Comparison of ENCODE assay signal across 22 mouse cellular contexts in genomic region chrX:69744962-69745597, GRCm38 (mm10).
A peak's percentile ranks its signal among the peaks of the same experiment; 100 is the strongest.
DNase-seq lines count a peak whose midpoint lies in the region; ATAC-seq and TF ChIP-seq lines count a peak whose summit lies in the region.
"Had no signal": no experiment of that assay in that cellular context is flagged by ENCODE, and none has a peak within 500 bp of the region (broad histone marks: within the 10 kb centered on the region; RNA-seq: fewer than 3 reads in every experiment).

No protein-coding gene starts in this region.

- H3K4me1 ChIP-seq in forebrain, embryonic 11.5 days (replicated peaks; ENCODE audit: control insufficient read depth, insufficient read depth, low read length): no peaks in the 10 kb centered on the region
- H3K4me1 ChIP-seq in forebrain, embryonic 13.5 days: 0 out of 2 replicates have a peak, but pooled peaks cover 4% of the 10 kb centered on the region
- H3K4me1 ChIP-seq in midbrain, embryonic 11.5 days (ENCODE audit: control insufficient read depth, insufficient read depth, low read length): no peaks in the 10 kb centered on the region
- peaks cover 10% of the 10 kb centered on the region for H3K4me1 ChIP-seq in midbrain, embryonic 10.5 days
- H3K4me1 ChIP-seq: embryonic facial prominence, embryonic 13.5 days; heart, embryonic 15.5 days; hindbrain, embryonic 10.5 days had no signal

- no peaks in the 10 kb centered on the region for H3K27me3 ChIP-seq in forebrain, embryonic 11.5 days (ENCODE audit: control insufficient read depth, insufficient read depth, low read length)
- no peaks in the 10 kb centered on the region for H3K27me3 ChIP-seq in forebrain, embryonic 13.5 days
- no peaks in the 10 kb centered on the region for H3K27me3 ChIP-seq in midbrain, embryonic 11.5 days (ENCODE audit: control insufficient read depth, insufficient read depth, low read length)
- no peaks in the 10 kb centered on the region for H3K27me3 ChIP-seq in midbrain, embryonic 10.5 days (ENCODE audit: low read depth, poor library complexity, severe bottlenecking)
- H3K27me3 ChIP-seq: embryonic facial prominence, embryonic 13.5 days; heart, embryonic 15.5 days had no signal

- no peaks in the 10 kb centered on the region for H3K9me3 ChIP-seq in forebrain, embryonic 11.5 days (ENCODE audit: control insufficient read depth, low read length)
- H3K9me3 ChIP-seq in forebrain, embryonic 13.5 days (replicated peaks): no peaks in the 10 kb centered on the region
- no peaks in the 10 kb centered on the region for H3K9me3 ChIP-seq in midbrain, embryonic 11.5 days (ENCODE audit: control insufficient read depth, low read length)
- no peaks in the 10 kb centered on the region for H3K9me3 ChIP-seq in midbrain, embryonic 10.5 days (replicated peaks)
- H3K9me3 ChIP-seq: embryonic facial prominence, embryonic 13.5 days; heart, embryonic 15.5 days; hindbrain, embryonic 10.5 days had no signal

- H3K36me3 ChIP-seq in forebrain, embryonic 11.5 days (ENCODE audit: control insufficient read depth, insufficient read depth, low read length): no peaks in the 10 kb centered on the region
- no peaks in the 10 kb centered on the region for H3K36me3 ChIP-seq in forebrain, embryonic 13.5 days (ENCODE audit: poor library complexity, severe bottlenecking)
- no peaks in the 10 kb centered on the region for H3K36me3 ChIP-seq in midbrain, embryonic 11.5 days (ENCODE audit: control insufficient read depth, insufficient read depth, low read length)
- no peaks in the 10 kb centered on the region for H3K36me3 ChIP-seq in midbrain, embryonic 10.5 days
- H3K36me3 ChIP-seq: embryonic facial prominence, embryonic 13.5 days; heart, embryonic 15.5 days; hindbrain, embryonic 10.5 days had no signal

- intact Hi-C loops in heart, postnatal 36 days (cut with DNase I): no loop called here

- whole genome bisulfite sequencing in forebrain, embryonic 11.5 days: 33% methylated on average over 3 of the region's 3 CpGs
- 27% methylated on average over 3 of the region's 3 CpGs for WGBS in forebrain, embryonic 13.5 days
- 28% methylated on average over 3 of the region's 3 CpGs for whole genome bisulfite sequencing in midbrain, embryonic 11.5 days
- 31% methylated on average over 3 of the region's 3 CpGs for WGBS in midbrain, embryonic 10.5 days

- H3K4me2 ChIP-seq in forebrain, embryonic 11.5 days (ENCODE audit: low read depth, low read length, severe bottlenecking): no peak overlapping the region
- no peak overlapping the region for H3K4me2 ChIP-seq in forebrain, embryonic 13.5 days
- no peak overlapping the region for H3K4me2 ChIP-seq in midbrain, embryonic 11.5 days
- H3K4me2 ChIP-seq: embryonic facial prominence, embryonic 13.5 days; heart, embryonic 11.5 days; heart, embryonic 15.5 days had no signal

- no peak for TF ChIP-seq POLR2A in brain, embryonic 14.5 days (IDR thresholded peaks at IDR 0.05; ENCODE audit: borderline replicate concordance, extremely low read depth, insufficient read depth, insufficient read length, poor library complexity, severe bottlenecking)

- no peak overlapping the region for H3K27ac ChIP-seq in forebrain, embryonic 11.5 days (ENCODE audit: low read depth, low read length)
- no peak overlapping the region for H3K27ac ChIP-seq in forebrain, embryonic 13.5 days
- H3K27ac ChIP-seq in midbrain, embryonic 11.5 days (ENCODE audit: low read depth, low read length): no peak overlapping the region
- H3K27ac ChIP-seq in midbrain, embryonic 10.5 days (replicated peaks): no peak overlapping the region
- H3K27ac ChIP-seq: embryonic facial prominence, embryonic 13.5 days; heart, adult 2 months; heart, embryonic 15.5 days; hindbrain, embryonic 10.5 days had no signal

- no peak for TF ChIP-seq CTCF in brain, embryonic 14.5 days (IDR thresholded peaks at IDR 0.05; ENCODE audit: borderline replicate concordance, extremely low read depth, insufficient read depth, insufficient read length)

- H3K9ac ChIP-seq in forebrain, embryonic 11.5 days (ENCODE audit: low read length): no peak overlapping the region
- no peak overlapping the region for H3K9ac ChIP-seq in forebrain, embryonic 13.5 days
- H3K9ac ChIP-seq in midbrain, embryonic 11.5 days (ENCODE audit: low read length): no peak overlapping the region
- H3K9ac ChIP-seq: embryonic facial prominence, embryonic 13.5 days; heart, embryonic 15.5 days had no signal

- DNase-seq in forebrain, embryonic 11.5 days (ENCODE audit: low spot score): no peak
- no peak for DNase-seq in midbrain, embryonic 11.5 days (ENCODE audit: low spot score, missing footprints)
- no peak for DNase-seq in midbrain, embryonic 10.5 days (ENCODE audit: low spot score)
- peak; percentile 21 for DNase-seq in brain, embryonic 14.5 days (ENCODE audit: low read depth)
- no peak for DNase-seq in heart, postnatal 36 days
- DNase-seq in heart, adult 18-20 months: no peak
- DNase-seq: adrenal gland, adult 8-10 months; adrenal gland, postnatal 36 days; cerebellum, adult 11 months; cerebellum, adult 8-10 months; cerebellum, postnatal 14 days; gastrocnemius, postnatal 36 days; heart, adult 2 months; heart, postnatal 14 days had no signal

- H3K4me3 ChIP-seq in forebrain, embryonic 11.5 days (ENCODE audit: low read depth, low read length): no peak overlapping the region
- no peak overlapping the region for H3K4me3 ChIP-seq in forebrain, embryonic 13.5 days
- no peak overlapping the region for H3K4me3 ChIP-seq in midbrain, embryonic 11.5 days (ENCODE audit: low read depth, low read length)
- no peak overlapping the region for H3K4me3 ChIP-seq in midbrain, embryonic 10.5 days
- H3K4me3 ChIP-seq: embryonic facial prominence, embryonic 13.5 days; heart, adult 2 months; heart, embryonic 15.5 days; hindbrain, embryonic 10.5 days had no signal

- peak; percentile 82; the same call in 1 of the 2 replicates for ATAC-seq in forebrain, embryonic 11.5 days (replicated peaks; ENCODE audit: low FRiP score)
- no peak for ATAC-seq in forebrain, embryonic 13.5 days
- peak; percentile 58 for ATAC-seq in midbrain, embryonic 11.5 days (ENCODE audit: low FRiP score)
- ATAC-seq: hindbrain, embryonic 16.5 days; inflammation-experienced regulatory T-cells, adult 6 months; intestine, postnatal 0 days had no signal
